Mouse (Mus musculus) spleen, adult 2 months (tissue): Measurements from ENCODE around the gene Crybg2.

Source experiments
- CTCF ChIP-seq: fragments of 200-500 bp; IDR thresholded peaks from 2 replicates; pipeline ENCODE4 v1.5.1; 2011; ENCODE audit warnings: mild to moderate bottlenecking, inconsistent platforms; ENCODE audit not compliant: insufficient read depth, insufficient read length, insufficient replicate concordance; ENCODE audit errors: extremely low read depth
- POLR2A ChIP-seq: fragments of 200-500 bp; IDR thresholded peaks from 2 replicates; pipeline ENCODE4 v1.6.1; 2011; ENCODE audit warnings: low read depth, low read length, inconsistent platforms

GRCm38 (mm10) chr4:134052560-134052959 lies 8.1 kb upstream of the Crybg2 start:
- TF ChIP-seq CTCF (no peak), POLR2A (no peak)
